Mouse (Mus musculus) right cerebral cortex, postnatal 14 days (tissue): ENCODE results near the gene Psrc1.

Experiments used
- DNase-seq: peaks from one replicate; pipeline ENCODE4 v3.0.0; 2022

Psrc1 gene

GRCm38 (mm10) chr3:108424944-108425623, 41.4 kb downstream of the Psrc1 start:
- DNase-seq = no peak

DNA sequence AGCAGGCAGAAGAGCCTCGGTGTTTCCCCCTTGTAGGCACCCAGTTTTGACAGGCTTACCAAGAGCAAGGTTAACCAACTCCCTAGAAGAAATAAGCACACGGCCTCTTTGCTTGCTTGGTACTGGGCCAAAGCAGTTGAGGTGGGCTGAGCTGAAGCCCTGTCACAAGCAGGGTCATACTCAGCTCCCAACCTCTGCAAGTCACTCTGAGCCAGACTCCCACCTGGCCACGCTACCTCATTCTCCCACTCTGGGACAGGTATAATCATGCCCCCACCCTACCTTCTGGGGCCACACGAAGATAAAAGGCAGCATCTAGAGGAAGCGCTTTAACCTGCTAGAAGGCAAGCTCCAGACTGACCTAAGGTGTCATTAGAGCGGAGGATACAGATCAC, 42.0 kb downstream of the Psrc1 start:
- no peak for DNase-seq

GRCm38 (mm10) chr3:108432542-108433187, 49.0 kb downstream of the Psrc1 start:
- DNase-seq = no peak

DNA sequence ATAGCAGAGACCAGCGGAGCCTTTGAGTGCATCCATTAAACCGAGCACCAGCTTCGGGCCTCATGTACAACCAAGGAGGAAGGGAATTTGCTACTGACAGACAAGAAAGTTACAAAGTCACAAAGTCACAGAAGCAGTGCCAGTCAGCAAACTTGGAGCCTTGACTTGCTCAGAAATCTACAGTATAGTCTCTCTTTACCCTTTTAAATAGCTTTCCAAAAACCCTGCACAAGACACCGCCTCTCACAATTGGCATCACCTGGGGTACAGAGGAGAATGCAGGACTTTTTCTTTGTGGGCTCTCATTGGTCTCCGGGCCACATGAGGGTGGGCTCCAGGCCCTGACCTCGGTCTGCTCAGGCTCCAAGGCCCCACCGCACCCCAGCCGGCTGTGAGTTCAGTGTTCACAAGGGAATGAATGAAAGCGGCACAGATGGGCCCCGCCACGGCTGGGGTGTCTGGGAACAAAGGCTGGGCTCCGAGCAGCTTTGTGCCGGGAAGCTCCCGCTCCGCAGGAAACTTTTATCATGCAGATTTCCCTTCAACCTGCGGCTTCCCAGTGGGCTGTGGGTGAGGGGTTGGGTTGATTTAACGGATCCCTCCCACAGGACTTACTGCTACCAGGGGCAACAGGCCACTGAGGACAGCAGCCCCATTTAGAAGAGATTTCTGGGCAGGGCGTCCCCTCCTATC, 49.7 kb downstream of the Psrc1 start:
- no peak for DNase-seq

GRCm38 (mm10) chr3:108433881-108434495, 50.3 kb downstream of the Psrc1 start:
- no peak for DNase-seq

DNA sequence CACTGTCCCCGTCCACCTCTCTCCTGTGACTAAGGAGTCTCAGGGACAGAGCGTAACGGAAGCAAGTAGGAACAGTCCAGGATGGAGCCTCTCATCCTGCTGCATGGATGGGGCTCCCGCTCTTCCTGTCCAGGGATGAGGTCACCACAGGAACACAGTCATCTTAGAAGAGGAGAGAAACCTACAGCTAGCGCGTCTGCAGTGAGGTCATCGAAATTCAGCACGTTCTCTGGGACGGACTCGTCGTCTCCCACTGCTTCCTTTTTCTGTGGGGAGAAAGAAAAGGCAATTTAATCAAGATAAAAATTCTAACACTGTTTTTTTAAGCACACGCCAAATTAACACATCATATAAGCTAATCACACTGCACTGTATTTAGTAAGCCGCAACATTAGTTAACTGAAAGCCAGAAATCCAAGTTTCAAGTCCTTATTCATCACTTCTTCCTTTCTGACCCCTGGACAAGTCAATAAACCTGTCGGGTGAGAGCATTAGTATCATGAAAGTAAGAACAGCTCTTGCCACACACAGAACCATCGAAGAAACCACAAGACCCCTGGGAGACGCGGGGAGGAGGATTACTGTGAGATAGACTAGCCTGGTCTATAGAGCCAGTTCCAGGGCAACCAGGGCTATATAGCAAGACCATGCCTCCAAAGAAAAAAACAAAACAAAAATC, 52.2 kb downstream of the Psrc1 start:
- DNase-seq = no peak

- DNase-seq = no peak
These were observed 52.7 kb downstream of the Psrc1 start for GRCm38 (mm10) chr3:108436380-108436714.
